Mouse (Mus musculus) olfactory bulb, adult 2 months (tissue): ENCODE data around the gene Ppig. TPM values are rescaled to one million over a fixed set of nuclear protein-coding genes. Genes with fewer than 3 reads are reported as not detected.

Source experiments
- H3K27ac ChIP-seq: fragments of 200-500 bp; 2 replicates; pipeline ENCODE4 v1.5.1; 2012; ENCODE audit warnings: low read depth, low read length; ENCODE audit not compliant: insufficient read depth
- H3K4me1 ChIP-seq: fragments of 200-500 bp; 2 replicates; pipeline ENCODE4 v1.6.1; 2012; ENCODE audit warnings: low read length; ENCODE audit not compliant: control insufficient read depth, insufficient read depth
- H3K4me3 ChIP-seq: fragments of 200-500 bp; 2 replicates; pipeline ENCODE4 v1.5.1; 2012; ENCODE audit warnings: mild to moderate bottlenecking, low read depth, low read length, moderate library complexity; ENCODE audit not compliant: insufficient read depth
- CTCF ChIP-seq: fragments of 200-500 bp; IDR thresholded peaks from 2 replicates; pipeline ENCODE4 v1.5.1; 2012; ENCODE audit warnings: low read depth, mild to moderate bottlenecking, low read length, moderate library complexity; ENCODE audit not compliant: insufficient read depth
- POLR2A ChIP-seq: fragments of 200-500 bp; IDR thresholded peaks from 2 replicates; pipeline ENCODE4 v1.6.1; 2012; ENCODE audit warnings: mild to moderate bottlenecking, low read depth, low read length, moderate library complexity; ENCODE audit not compliant: insufficient read depth
- WGBS: fragments of 180-500 bp; shearing (Covaris S2); methylation state at CpG from one replicate; pipeline ENCODE4 v1.1.7; 2018; 5-methylcytosine and 5-hydroxymethylcytosine counted together
- polyA plus RNA-seq: library from polyadenylated mRNA; stranded (reverse); fragments of >200 nt; gene quantifications from 2 replicates; pipeline ENCODE4 v1.2.4, GENCODE M21; 2012; ENCODE audit warnings: low replicate concordance; ENCODE audit not compliant: missing spikeins, insufficient read depth, insufficient read length

Gene Ppig
- polyA plus RNA-seq, 1 experiment = 155 TPM

- H3K4me3 ChIP-seq = peak overlapping the region; percentile 75
- TF ChIP-seq POLR2A = peak; percentile 66
- TF ChIP-seq CTCF = no peak
- H3K4me1 ChIP-seq = no peaks in the 10 kb centered on the region
- H3K27ac ChIP-seq = peak overlapping the region; percentile 95
- WGBS = under 1% methylated on average over 91 of the region's 91 CpGs
Observed at GRCm38 (mm10) chr2:69722650-69723518, 539 bp downstream of the Ppig start.

- peak overlapping the region; percentile 75 for H3K4me3 ChIP-seq
- peak overlapping the region; percentile 47; the same call in 1 of the 2 replicates for H3K27ac ChIP-seq
- WGBS = under 1% methylated on average over 13 of the region's 13 CpGs
- H3K4me1 ChIP-seq = no peaks in the 10 kb centered on the region
- TF ChIP-seq POLR2A = no peak
- TF ChIP-seq CTCF = no peak
Observed at GRCm38 (mm10) chr2:69723519-69723825, 1.1 kb downstream of the Ppig start.

GRCm38 (mm10) chr2:69745091-69745490 is 22.7 kb downstream of the Ppig start:
- Histone ChIP-seq H3K27ac (no peak overlapping the region), H3K4me3 (no peak overlapping the region), H3K4me1 (no peaks in the 10 kb centered on the region)
- TF ChIP-seq POLR2A (no peak), CTCF (no peak)
- WGBS = 83% methylated on average over 1 of the region's 1 CpGs

- 46% methylated on average over 5 of the region's 5 CpGs for WGBS
- no peak overlapping the region for H3K27ac ChIP-seq
- H3K4me1 ChIP-seq = no peaks in the 10 kb centered on the region
- H3K4me3 ChIP-seq = no peak overlapping the region
- TF ChIP-seq POLR2A (no peak), CTCF (no peak)
Observed at GRCm38 (mm10) chr2:69760980-69761379, 38.6 kb downstream of the Ppig start.

GRCm38 (mm10) chr2:69763340-69763739 is 41.0 kb downstream of the Ppig start:
- Histone ChIP-seq H3K27ac (no peak overlapping the region), H3K4me3 (no peak overlapping the region), H3K4me1 (no peaks in the 10 kb centered on the region)
- no peak for TF ChIP-seq CTCF
- no peak for TF ChIP-seq POLR2A
- WGBS = 92% methylated on average over 4 of the region's 4 CpGs

GRCm38 (mm10) chr2:69764716-69765115 is 42.4 kb downstream of the Ppig start:
- H3K4me1 ChIP-seq = no peaks in the 10 kb centered on the region
- TF ChIP-seq POLR2A (no peak), CTCF (no peak)
- 88% methylated on average over 1 of the region's 1 CpGs for WGBS
- H3K4me3 ChIP-seq = no peak overlapping the region
- no peak overlapping the region for H3K27ac ChIP-seq

- TF ChIP-seq CTCF (no peak), POLR2A (no peak)
- Histone ChIP-seq H3K4me3 (no peak overlapping the region), H3K4me1 (no peaks in the 10 kb centered on the region), H3K27ac (no peak overlapping the region)
- WGBS = 95% methylated on average over 3 of the region's 3 CpGs
Observed at GRCm38 (mm10) chr2:69773331-69773730, 51.0 kb downstream of the Ppig start.

- no peak overlapping the region for H3K27ac ChIP-seq
- WGBS = 70% methylated on average over 7 of the region's 7 CpGs
- TF ChIP-seq POLR2A (no peak), CTCF (no peak)
- H3K4me3 ChIP-seq = no peak overlapping the region
- H3K4me1 ChIP-seq = no peaks in the 10 kb centered on the region
Observed at GRCm38 (mm10) chr2:69777985-69778835, 55.9 kb downstream of the Ppig start.

GRCm38 (mm10) chr2:69778836-69779177 is 56.5 kb downstream of the Ppig start:
- H3K27ac ChIP-seq = no peak overlapping the region
- no peaks in the 10 kb centered on the region for H3K4me1 ChIP-seq
- no peak overlapping the region for H3K4me3 ChIP-seq
- no peak for TF ChIP-seq POLR2A
- TF ChIP-seq CTCF = no peak
- 52% methylated on average over 5 of the region's 5 CpGs for WGBS
